Mouse (Mus musculus): ENCODE results near the gene Slc1a4.
A peak's percentile ranks its signal among the peaks of the same experiment; 100 is the strongest.

Slc1a4 gene

GRCm38 (mm10) chr11:20332561-20333514 lies at the start of gene Slc1a4:
Slc1a4 (minus strand) TSS chr11:20332713.
- peak; percentile 95 for DNase-seq

GRCm38 (mm10) chr11:20380106-20380505 lies 47.6 kb upstream of the Slc1a4 start:
- DNase-seq: no peak

GRCm38 (mm10) chr11:20376642-20377041 lies 44.1 kb upstream of the Slc1a4 start:
- no peak for DNase-seq

- DNase-seq: no peak
These were observed 40.2 kb upstream of the Slc1a4 start for GRCm38 (mm10) chr11:20372616-20373211.

GRCm38 (mm10) chr11:20370486-20370885 lies 38.0 kb upstream of the Slc1a4 start:
- DNase-seq: no peak

GRCm38 (mm10) chr11:20366456-20366855 lies 33.9 kb upstream of the Slc1a4 start:
- DNase-seq: no peak

GRCm38 (mm10) chr11:20361354-20361753 lies 28.8 kb upstream of the Slc1a4 start:
- no peak for DNase-seq

- DNase-seq: no peak
These were observed 25.4 kb upstream of the Slc1a4 start for GRCm38 (mm10) chr11:20357684-20358447.

- DNase-seq: no peak
These were observed 16.0 kb upstream of the Slc1a4 start for GRCm38 (mm10) chr11:20348466-20348865.

GRCm38 (mm10) chr11:20347548-20347947 lies 15.0 kb upstream of the Slc1a4 start:
- DNase-seq: peak; percentile 44 to 50

- no peak for DNase-seq
These were observed 13.9 kb upstream of the Slc1a4 start for GRCm38 (mm10) chr11:20346369-20346768.

GRCm38 (mm10) chr11:20343952-20344351 lies 11.4 kb upstream of the Slc1a4 start:
- DNase-seq: no peak

GRCm38 (mm10) chr11:20341598-20341997 lies 9.1 kb upstream of the Slc1a4 start:
- no peak for DNase-seq

- no peak for DNase-seq
These were observed 6.2 kb upstream of the Slc1a4 start for GRCm38 (mm10) chr11:20338703-20339102.

- no peak for DNase-seq
These were observed 1.8 kb upstream of the Slc1a4 start for GRCm38 (mm10) chr11:20334301-20334700.

- DNase-seq: peak; percentile 15 to 28
These were observed 599 bp downstream of the Slc1a4 start for GRCm38 (mm10) chr11:20331690-20332537.

- DNase-seq: no peak
These were observed 1.4 kb downstream of the Slc1a4 start for GRCm38 (mm10) chr11:20331027-20331689.

GRCm38 (mm10) chr11:20329711-20330110 lies 2.8 kb downstream of the Slc1a4 start:
- DNase-seq: no peak

GRCm38 (mm10) chr11:20328771-20329170 lies 3.7 kb downstream of the Slc1a4 start:
- no peak for DNase-seq

- no peak for DNase-seq
These were observed 6.1 kb downstream of the Slc1a4 start for GRCm38 (mm10) chr11:20326328-20326995.

- no peak for DNase-seq
These were observed 7.3 kb downstream of the Slc1a4 start for GRCm38 (mm10) chr11:20325073-20325694.
